Comparison of ENCODE assay signal across 8 mouse cellular contexts in genomic region chr15:94543409-94544051, GRCm38 (mm10). TPM values are rescaled to one million over a fixed set of nuclear protein-coding genes. Genes with fewer than 3 reads are reported as not detected.
A peak's percentile ranks its signal among the peaks of the same experiment; 100 is the strongest.
DNase-seq lines count a peak whose midpoint lies in the region; ATAC-seq and TF ChIP-seq lines count a peak whose summit lies in the region.

TSS of gene Pus7l (minus strand) at chr15:94543547.
TSS of gene Irak4 (plus strand) at chr15:94543643.

- peak; percentile 97 for DNase-seq in ZHBTc4 (ENCODE audit: low read depth, low spot score)
- peak; percentile 96 for DNase-seq in gastrocnemius, adult 2 months
- DNase-seq in hindbrain, postnatal 0 days (ENCODE audit: low spot score), result peak; percentile 96
- DNase-seq in left cerebral cortex, adult 2 months (ENCODE audit: extremely low spot score in 1 of 2, low spot score in 2 of 2), result peak; percentile 90 to 91
- peak; percentile 90 to 92 for DNase-seq in right cerebral cortex, adult 2 months (ENCODE audit: low spot score in 2 of 2)
- DNase-seq in urinary bladder, postnatal 14 days (ENCODE audit: low spot score), result peak; percentile 94

- H3K36me3 ChIP-seq in hindbrain, postnatal 0 days (ENCODE audit: insufficient read depth, low read length), result no peaks in the 10 kb centered on the region

- H3K9me3 ChIP-seq in hindbrain, postnatal 0 days (ENCODE audit: low read length), result no peaks in the 10 kb centered on the region

- H3K27ac ChIP-seq in gastrocnemius, adult 2 months, result peak within 1 kb of the TSS; percentile 90
- peak within 1 kb of the TSS; percentile 74 for H3K27ac ChIP-seq in hindbrain, postnatal 0 days
- H3K27ac ChIP-seq in left cerebral cortex, adult 2 months, result peak within 1 kb of the TSS; percentile 89

- 0 out of 2 replicates have a peak, but pooled peaks have one; percentile 10 for TF ChIP-seq CTCF in gastrocnemius, adult 2 months (IDR thresholded peaks at IDR 0.05)
- peak; percentile 17 for TF ChIP-seq CTCF in hindbrain, postnatal 0 days (IDR thresholded peaks at IDR 0.05; ENCODE audit: low read depth)
- no peak; the same call in 1 of the 2 replicates for TF ChIP-seq CTCF in left cerebral cortex, adult 2 months (IDR thresholded peaks at IDR 0.05)

- intact Hi-C loops in gastrocnemius, adult 2 months (cut with DNase I), result no loop called here
- intact Hi-C loops in left cerebral cortex, adult 2 months (cut with DNase I), result no loop called here

- no peaks in the 10 kb centered on the region for H3K27me3 ChIP-seq in hindbrain, postnatal 0 days (ENCODE audit: insufficient read depth, low read length)

- no peaks in the 10 kb centered on the region for H3K4me1 ChIP-seq in hindbrain, postnatal 0 days (ENCODE audit: insufficient read depth, low read length)

- WGBS in hindbrain, postnatal 0 days, result under 1% methylated on average over 45 of the region's 45 CpGs

- H3K4me3 ChIP-seq in gastrocnemius, adult 2 months, result peak within 1 kb of the TSS; percentile 92
- H3K4me3 ChIP-seq in hindbrain, postnatal 0 days (ENCODE audit: low read length), result peak within 1 kb of the TSS; percentile 86
- H3K4me3 ChIP-seq in left cerebral cortex, adult 2 months, result peak within 1 kb of the TSS; percentile 90

- H3K9ac ChIP-seq in hindbrain, postnatal 0 days (replicated peaks; ENCODE audit: low read length), result peak within 1 kb of the TSS; percentile 63

- peak within 1 kb of the TSS; percentile 80 for H3K4me2 ChIP-seq in hindbrain, postnatal 0 days (ENCODE audit: low read depth, low read length)

- peak; percentile 96 for ATAC-seq in common myeloid progenitor, adult 5-6 weeks (replicated peaks; ENCODE audit: low read depth, poor library complexity, severe bottlenecking)
- ATAC-seq in hindbrain, postnatal 0 days, result peak; percentile 99
- peak; percentile 91 for ATAC-seq in megakaryocyte, adult 5-6 weeks (ENCODE audit: poor library complexity, severe bottlenecking)

RNA-seq across cellular contexts. Expression of gene Pus7l, which starts in this region (rescaled TPM):
- 13.0 and 15.3 TPM in 2 replicates for total RNA-seq in common myeloid progenitor, adult 5-6 weeks (2017)
- 1 to 10 TPM; 1.5 TPM for total RNA-seq in gastrocnemius, adult 2 months (2021)
- 3.0 and 3.7 TPM in 2 replicates for total RNA-seq in hindbrain, postnatal 0 days (2014; rRNA removed)
- polyA plus RNA-seq in hindbrain, postnatal 0 days (2015; fragmentation: Nextera tagmentation; extraction: Ambion mirVana), result 4.8 and 6.7 TPM in 2 replicates
- 1 to 10 TPM; 3.0 to 3.1 TPM for total RNA-seq in left cerebral cortex, adult 2 months (2021)
- total RNA-seq in megakaryocyte, adult 5-6 weeks (2015), result 3.7 and 5.8 TPM in 2 replicates
- 3.8 and 4.8 TPM in 2 replicates for total RNA-seq in megakaryocyte, adult 5-6 weeks (2017)

RNA-seq across cellular contexts. Expression of gene Irak4, which starts in this region (rescaled TPM):
- 13.1 and 14.1 TPM in 2 replicates for total RNA-seq in common myeloid progenitor, adult 5-6 weeks (2017)
- total RNA-seq in gastrocnemius, adult 2 months (2021), result 1 to 10 TPM; 2.3 to 2.6 TPM
- 0.52 and 0.90 TPM in 2 replicates for total RNA-seq in hindbrain, postnatal 0 days (2014; rRNA removed)
- polyA plus RNA-seq in hindbrain, postnatal 0 days (2015; fragmentation: Nextera tagmentation; extraction: Ambion mirVana), result 1.9 and 2.1 TPM in 2 replicates
- 1 to 10 TPM; 1.5 to 1.6 TPM for total RNA-seq in left cerebral cortex, adult 2 months (2021)
- 18.4 and 25.3 TPM in 2 replicates for total RNA-seq in megakaryocyte, adult 5-6 weeks (2015)
- 45.6 and 51.5 TPM in 2 replicates for total RNA-seq in megakaryocyte, adult 5-6 weeks (2017)

Comparison
In these comparisons a context has a peak if more than half of its experiments do, and no peak if none do; other contexts are left out.
1. Peak in every context shown above with its lines: DNase-seq, ATAC-seq, H3K4me3 ChIP-seq and H3K27ac ChIP-seq.